Mouse (Mus musculus) adrenal gland, adult 18-20 months (tissue): ENCODE data around the gene Rnf149. TPM values are rescaled to one million over a fixed set of nuclear protein-coding genes. Genes with fewer than 3 reads are reported as not detected.

Experiments
- DNase-seq, 2 experiments: peaks; one replicate each; pipeline ENCODE4 v3.0.0; 2021 to 2022; ENCODE audit warnings: low spot score in 2 of 2
- total RNA-seq, 2 experiments: library from RNA; stranded (reverse); gene quantifications; 1 replicate in 1 of 2; 2 replicates in 1 of 2; pipeline ENCODE4 v1.2.3; 2021

Rnf149 gene
- total RNA-seq, 2 experiments from 2014 or later, result 36.6 to 45.2 TPM

DNA sequence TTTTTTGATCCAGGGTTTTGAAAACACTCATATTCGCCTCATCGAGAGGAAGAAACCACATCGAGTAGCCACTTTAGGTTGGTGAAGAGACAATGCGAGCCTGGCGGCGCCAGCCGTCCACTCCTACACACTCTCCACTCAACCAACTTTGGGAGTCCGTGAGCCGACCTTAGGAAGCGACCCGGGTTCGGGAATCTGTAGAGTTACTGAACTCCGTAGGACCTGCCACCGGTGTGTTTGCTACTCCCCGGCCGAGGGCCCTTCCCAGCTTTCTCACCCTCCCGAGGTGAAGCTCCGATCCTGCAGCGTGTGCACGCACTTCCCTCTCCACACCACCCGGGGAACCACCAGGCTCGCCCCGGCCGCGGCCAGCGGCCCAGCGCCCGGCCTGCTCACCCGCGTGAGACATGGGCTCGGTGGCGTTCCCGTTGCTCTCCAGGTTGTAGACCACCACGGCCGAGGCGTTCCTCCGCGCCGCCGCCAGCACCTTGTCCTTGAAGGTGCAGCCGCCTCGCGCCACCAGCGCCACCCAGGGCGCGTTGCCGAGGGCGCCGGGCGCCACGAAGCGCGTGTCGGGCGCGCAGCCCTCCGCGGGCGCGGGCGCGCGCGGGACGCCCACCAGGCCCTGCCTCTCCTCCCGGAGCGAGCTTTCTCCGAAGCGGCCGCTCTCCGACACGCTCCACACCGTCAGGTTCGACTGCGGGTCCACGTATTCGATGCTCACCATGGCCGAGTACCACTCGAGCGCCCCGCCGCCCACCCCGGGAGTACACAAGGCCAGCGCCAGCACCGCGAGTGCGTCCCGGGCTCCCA is 568 bp downstream of the Rnf149 start:
- DNase-seq, result peak; percentile 60 to 63

DNA sequence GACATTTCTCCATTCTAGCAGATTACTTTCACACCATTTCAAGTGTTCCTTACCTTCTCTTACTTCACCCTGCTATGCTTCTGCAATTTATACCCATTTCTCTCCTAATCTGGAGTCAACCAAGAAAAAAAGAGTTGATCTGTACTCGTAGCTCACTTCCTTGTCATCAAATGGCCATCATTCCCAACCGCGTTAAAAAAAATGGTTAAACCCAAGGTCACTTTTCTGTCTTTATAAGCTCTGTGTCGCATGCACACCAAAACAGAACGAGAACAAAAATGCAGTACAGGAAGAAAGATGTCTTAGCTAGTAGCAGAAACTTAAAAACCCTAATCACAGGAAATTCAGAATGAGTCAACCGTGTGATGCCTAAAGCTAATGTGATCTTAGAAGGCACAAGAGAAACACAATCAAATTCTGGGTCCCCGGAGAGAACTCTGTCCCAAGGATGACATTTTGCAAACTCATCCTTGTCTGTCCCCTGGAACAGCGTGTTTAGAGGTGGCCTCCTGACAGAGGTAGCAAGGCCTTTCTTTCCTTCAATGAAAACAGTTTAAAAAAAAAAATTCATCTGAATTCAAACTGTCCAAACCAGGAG is 1.3 kb downstream of the Rnf149 start:
- DNase-seq, result no peak

DNA sequence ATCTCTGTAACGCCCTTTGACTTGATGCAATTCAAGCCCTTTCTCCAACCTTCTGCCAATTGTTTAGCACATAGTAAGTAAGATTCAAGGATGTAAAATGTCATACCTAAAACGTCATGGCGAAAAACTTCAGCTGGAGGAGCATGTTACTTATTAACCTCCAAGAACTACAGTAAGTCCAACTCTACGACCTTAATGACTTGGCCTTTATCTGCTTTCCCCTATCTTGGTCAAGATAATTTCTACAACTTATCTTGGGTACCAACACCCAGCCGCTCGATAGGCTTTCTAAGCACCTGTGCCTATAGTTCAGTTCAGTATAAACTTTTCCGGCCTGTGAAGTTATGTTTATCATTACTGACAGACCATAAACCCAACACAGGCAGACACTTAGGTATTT is 3.3 kb downstream of the Rnf149 start:
- no peak for DNase-seq

DNA sequence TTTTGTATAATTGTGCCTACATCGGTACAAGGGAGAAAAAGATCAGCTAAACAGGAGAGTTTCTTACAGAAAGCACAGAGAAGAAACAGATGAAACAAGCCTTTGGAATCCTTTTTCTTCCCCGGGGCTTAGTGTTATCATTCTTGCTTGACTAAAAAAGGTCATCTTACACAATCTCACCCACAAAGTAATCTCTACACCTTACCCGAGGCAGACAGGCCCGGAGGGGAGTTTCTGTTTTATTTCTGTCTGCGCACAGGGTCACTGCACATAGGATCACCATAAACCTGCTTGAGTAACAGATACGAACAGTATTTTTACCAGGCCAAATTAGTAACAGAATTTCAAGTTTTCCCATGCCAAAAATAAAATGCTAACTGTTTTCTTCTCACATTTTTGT is 5.6 kb downstream of the Rnf149 start:
- no peak for DNase-seq

DNA sequence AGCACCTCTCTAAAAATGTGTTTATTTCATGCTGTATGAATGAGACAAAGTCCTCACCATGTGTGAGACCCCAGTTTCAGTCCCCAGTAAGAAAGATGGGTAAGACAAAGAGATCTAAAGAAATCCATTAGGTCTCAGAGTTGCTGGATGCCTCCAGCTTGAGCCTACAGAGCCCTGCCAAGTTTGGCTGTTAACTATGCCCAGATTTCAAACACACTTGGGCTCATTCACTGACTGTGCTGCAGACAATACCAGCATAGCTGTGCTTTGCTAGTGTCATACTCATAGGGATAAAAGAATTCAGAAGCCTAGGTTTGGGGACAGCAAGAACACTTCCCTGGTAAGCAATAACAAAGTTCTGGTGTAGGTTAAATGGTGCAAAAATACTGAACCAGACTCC is 9.1 kb downstream of the Rnf149 start:
- no peak for DNase-seq

DNA sequence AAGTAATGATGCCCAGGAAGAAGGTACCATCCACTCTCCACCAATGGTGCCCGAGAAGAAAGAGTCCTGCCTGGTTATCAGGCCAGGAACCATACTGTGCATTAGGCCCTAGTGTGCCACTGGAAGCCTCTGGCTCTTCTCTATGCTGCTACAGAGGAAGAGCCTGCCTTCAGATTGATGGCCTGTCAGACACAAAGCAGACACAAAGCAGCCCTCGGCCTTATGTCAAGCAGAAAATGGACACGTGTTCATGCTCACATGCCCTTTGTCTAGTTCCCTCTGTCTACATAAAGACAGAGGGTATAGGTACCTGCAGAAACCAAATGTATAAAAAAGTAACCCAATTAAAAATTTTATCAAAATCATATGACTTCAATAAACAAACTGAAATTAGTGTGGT is 12.6 kb downstream of the Rnf149 start:
- DNase-seq, result no peak

DNA sequence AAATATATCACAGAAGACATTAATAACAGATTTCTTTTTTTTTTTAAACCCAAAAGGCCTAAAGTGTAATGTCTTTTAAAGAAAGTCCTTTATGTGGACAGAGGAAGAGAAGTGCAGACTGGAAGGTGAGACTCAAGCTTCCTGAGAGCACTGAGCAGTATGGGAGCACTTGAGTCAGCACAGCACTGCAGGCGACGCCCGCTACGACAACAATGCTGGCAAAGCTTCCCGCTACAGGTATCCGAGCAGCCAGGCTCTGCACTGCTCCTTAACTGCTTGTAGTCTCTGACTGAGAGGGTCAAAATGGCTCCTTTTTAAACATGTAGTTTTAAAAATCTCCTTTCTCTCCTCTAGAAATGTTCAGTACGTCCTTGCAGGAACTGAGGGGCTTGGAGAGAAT is 14.0 kb downstream of the Rnf149 start:
- no peak for DNase-seq

DNA sequence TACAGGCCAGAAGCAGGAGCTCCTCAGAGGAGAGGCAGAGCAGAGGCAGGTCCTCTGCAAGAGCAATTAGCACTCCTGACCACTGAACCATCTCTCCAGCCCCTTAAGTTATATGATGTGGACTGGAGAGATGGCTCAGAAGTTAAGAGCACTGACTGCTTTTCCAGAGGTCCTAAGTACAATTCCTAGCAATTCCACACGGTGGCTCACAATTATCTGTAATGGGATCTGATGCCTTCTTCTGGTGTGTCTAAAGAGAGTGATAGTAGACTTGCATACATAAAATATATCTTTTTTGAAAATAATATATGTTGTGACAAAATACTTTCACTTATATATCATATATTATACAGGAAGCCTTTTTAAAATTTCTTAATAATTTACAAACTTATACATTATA is 15.3 kb downstream of the Rnf149 start:
- no peak for DNase-seq

DNA sequence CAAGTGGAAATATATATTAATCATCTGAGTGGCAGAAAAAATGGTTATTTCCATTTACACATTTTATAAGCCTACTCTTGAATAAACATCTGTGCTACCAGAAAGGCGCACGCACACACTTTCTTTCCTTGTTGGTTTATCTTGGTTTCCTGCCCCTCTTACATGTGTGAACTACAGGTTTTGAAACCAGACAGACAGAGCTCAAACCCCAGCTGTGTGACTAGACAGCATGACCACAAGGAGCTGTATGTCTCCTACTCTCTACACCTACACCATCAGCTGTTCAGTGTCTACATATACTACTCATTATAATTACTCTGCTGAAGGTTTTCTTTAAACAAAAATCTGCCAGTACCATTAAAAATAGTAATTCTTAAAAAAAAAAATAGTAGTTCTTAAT is 18.2 kb downstream of the Rnf149 start:
- no peak for DNase-seq

DNA sequence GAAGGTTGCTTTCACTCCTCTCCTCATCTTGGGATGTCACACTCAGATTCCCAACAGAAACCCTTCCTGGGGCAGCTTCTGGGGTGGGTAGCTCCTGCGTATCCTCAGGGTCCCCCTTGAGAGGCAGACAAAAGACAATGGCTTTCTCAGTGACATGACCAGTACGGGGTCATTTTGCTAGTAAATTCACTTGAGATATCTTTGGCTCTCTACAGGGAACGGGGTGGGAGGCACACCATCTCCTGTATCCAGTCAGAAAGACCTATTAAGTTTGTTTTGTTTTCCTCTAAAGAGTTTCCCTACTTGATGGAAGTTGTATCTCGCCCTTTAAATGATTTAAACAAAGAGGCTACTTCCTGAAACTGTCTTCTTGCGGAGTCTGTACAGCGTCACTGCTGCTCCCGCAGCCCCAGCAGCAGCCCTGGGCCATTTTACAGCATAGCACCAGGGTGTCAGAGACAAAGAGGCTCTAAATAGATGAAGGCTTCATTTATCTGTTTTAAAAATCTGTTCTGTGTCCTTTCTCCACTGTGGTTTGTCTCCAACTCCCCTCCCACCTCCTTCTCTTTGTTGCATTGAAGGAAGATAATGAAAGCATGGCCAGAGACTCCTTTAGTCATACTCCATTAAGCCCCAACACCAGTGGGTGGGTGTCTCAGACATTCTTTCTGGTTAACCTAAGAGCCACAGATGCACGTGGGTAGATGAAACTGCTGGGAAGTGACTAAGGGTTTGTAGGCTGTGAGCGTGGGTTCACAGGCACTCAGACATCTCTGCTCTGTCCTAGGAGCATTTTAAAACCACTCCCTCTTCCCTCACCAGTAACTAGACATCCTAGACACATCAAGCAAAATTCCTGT is 21.4 kb downstream of the Rnf149 start:
- DNase-seq, result no peak

DNA sequence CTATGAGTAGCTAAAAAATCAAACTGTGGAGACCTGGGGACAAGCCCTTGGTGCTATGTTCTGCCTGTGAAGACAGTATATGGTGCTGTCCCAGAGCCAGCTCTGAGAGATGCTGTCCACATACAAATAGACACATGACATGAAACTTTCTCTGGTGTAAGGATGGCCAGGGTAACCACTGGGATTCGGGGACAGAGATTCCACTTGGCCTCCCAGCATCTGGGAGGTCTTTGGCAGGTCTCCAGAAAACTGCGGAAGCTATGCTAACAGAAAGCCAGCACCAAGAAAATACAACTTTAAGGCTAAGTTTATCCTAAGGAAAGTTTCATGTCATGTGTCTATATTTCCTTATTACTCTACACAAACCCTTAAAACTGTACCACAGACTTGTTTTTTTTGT is 27.4 kb downstream of the Rnf149 start:
- no peak for DNase-seq

DNA sequence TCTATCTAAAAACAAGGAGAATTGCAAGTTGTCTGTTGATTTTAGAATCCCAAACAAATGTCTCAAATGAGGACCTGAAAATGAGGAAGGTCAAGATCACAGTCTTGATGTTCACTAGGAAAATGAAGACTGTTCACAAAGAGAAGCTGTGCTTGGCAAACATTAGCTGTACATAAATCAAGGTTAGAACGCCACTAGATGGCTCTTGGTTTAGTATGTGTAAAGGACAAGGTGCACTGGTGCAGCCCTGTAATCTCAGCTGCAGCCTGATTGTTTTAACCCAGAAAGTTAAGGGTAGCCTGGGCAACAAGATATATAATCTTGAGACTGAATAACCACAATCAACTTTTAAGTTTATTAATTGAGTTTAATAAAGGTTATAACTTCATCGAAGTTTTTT is 30.0 kb downstream of the Rnf149 start:
- no peak for DNase-seq

DNA sequence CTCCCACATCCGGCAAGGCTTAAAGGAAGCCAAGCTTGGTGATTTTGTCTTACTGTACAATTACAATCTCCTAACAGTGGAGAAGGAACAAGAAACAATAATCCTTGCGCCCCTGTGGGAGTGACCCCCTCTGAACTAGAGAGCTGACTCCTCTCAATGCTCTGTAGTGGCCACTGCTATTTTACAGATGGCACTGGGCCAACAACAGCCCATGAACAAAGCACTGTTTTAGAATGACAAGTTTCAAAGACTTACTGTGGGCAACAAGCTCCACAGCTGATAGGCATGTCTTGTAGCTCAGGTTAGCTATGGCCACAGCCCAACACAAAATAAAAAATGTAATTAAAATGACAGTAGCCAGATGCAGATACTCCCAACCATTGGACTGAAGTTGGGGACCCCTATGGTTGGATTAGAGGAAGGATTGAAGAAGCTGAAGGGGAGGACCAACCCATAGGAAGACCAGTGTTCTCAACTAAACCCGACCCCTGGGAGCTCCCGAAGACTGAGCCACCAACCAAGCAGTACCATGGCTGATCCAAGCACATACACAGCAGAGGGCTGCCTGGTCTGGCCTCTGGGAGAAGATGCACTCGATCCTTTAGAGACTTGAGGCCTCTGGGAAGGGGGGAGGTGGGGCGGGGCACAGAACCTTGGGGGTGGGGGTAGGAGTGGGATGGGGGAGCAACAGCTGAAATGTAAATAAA is 30.9 kb downstream of the Rnf149 start:
- DNase-seq, result no peak

DNA sequence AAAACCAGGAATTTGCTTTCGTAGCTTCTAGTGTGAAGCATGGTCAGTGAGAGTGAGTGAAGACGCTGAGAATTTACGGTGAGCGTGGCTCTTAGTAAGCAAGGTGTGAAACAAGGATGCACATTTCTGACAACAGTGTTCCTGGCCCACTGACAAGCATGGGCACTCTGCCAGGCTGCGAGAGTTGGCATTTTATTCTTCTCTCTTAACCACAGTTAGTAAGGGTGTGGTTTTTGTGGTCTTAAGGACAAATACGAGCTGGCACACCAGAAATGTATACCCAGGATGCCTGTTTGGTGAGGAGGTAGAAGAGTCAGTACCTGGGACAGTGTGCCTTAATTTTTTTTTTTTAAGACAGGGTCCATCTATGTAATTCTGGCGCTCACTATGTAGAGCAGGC is 31.6 kb downstream of the Rnf149 start:
- DNase-seq, result no peak

DNA sequence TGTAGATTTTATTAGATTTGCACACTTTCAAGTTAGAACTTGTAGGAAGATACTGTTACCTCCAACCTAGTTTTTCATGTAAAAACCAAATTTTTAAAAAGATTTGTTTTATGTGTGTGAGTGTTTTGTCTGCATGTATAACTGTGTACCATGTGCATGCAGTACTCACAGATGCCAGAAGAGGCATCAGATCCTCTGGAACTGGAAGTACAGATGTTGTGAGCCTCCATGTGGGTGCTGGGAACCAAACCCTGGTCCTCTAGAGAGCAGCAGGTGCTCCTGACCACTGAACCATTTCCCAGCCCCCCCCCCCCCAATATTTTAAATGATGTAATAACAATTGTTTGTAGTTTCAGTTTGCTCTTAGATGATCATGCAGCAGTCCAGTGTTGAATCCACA is 36.6 kb downstream of the Rnf149 start:
- no peak for DNase-seq

DNA sequence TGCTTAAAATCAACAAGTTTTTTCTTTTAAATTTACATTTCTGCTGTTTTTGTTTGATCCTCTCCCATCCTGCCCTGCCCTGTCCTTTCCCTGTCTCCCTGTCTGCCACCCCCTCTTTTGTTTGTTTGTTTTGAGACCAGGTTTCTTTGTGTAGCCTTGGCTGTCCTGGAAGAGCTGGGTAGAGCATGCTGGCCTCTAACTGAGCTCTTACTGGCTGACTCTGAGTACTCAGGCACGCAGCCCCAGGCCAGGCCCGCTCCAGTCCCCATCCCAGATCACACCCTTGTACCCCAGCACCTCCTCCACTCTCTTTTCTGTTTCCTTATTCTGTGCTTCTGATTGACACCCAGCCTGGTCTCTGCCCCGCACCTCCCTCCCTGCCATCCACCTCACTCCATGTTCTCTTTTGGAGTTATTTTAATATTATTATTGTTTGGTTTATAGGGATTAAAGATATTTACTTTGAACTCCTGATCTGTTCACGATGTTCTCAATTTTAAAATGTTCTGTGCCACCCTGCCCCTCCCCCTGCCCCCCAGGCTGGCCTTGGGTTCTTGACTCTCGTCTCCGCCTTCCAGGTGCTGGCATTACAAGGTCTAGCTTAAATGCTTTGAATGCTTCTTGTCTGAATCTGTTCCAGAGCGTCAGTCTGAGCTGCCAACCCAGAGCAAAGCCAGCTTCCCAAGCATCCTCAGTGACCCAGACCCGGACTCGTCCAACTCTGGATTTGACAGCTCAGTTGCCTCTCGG is 39.4 kb downstream of the Rnf149 start:
- no peak for DNase-seq

DNA sequence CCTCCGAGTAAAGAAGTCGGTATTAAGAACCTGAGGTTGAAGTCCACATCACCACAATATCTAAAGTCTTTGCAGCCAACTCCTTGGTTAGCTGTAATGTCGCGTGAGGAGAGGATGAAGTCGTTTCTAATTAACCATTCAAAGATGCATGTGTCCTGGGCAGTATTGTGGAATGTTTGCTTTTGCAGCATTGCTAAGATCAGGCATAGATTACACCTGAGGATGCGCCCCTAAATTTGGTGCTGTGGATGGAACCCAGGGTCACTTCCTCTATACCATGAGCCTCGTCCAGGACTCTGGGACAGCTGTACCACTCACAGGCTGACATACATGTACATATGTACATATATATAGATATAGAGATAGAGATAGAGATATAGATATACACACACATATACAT is 40.5 kb downstream of the Rnf149 start:
- DNase-seq, result no peak

DNA sequence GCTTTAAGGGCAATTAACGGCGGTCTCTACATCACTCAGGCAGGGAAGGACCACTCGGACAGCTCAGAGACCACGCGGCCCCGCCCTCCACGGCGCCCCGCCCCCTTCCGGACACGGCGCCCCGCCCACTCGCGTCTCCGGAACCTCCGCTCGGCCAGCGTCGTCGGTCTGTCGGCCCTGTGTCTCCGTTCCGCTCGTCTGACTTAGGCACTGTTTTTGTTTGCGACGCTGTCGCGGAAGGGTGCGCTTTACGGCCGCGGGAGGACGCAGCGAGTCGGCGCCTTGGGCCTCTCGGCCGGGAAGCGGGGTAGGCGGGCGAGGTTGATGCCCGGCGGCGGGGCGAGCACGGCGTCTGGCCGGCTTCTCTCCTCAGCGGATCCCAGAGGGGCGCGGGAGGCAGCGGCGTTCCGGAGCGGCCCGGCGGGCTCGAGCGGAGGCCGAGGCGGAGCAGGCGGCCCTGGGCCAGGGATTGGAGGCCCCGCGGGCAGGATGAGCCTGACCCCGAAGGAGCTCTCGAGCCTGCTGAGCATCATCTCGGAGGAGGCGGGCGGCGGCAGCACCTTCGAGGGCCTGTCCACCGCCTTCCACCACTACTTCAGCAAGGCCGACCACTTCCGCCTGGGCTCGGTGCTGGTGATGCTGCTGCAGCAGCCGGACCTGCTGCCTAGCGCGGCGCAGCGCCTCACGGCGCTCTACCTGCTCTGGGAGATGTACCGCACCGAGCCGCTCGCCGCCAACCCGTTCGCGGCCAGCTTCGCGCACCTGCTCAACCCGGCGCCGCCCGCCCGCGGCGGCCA is 41.5 kb downstream of the Rnf149 start:
- DNase-seq, result peak; percentile 98 to 99

DNA sequence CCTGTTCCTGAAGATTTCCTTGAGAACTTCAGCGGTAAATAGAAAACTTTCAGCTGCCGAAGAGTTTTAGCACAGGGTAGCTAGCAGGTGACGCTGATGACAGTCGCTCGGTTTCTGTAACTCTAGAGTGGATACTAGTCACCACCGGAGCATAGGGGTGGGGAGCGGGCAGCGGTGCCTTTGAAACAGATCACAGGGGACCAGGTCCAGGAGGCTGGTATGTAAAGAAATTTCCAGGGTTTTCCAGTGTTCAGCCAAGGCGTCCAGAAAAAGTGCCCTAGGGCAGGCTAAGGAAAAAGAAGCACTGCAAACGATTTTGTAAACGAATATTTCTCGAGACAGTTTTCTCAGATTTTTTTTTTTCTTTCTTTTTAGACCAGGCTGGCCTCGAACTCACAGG is 42.4 kb downstream of the Rnf149 start, which contains the start of gene Cnot11:
Gene Cnot11, plus strand, starts transcription at position 162 of the 400 bp plus-strand sequence.
- DNase-seq, result no peak

DNA sequence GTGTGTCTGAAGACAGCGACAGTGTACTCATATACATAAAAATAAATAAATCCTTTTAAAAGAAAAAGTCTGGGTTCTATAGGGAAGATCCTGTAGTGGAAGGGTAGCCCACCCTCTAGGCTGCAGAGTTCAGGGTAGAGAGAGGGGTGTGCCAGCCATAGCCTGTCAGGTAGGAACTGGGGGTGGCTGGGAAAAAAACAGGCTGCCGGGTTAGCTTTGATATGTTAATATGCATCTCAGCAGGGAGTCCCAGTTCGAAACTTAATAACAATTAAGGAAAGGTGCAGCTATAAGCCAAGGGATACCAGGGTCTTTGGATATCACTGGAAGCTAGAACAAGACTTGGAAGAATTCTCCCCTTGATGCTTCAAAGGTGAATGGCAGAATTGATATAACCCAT is 43.3 kb downstream of the Rnf149 start:
- DNase-seq, result no peak
